Mouse (Mus musculus) midbrain, embryonic 14.5 days (tissue): ENCODE measurements around the gene Zbp1. TPM values are rescaled to one million over a fixed set of nuclear protein-coding genes. Genes with fewer than 3 reads are reported as not detected.

Experiments
- ATAC-seq: fragments of 200-750 bp; cut with Nextera tagmentation; 2 replicates; pipeline ENCODE4 v1.8.0; 2017; ENCODE audit warnings: moderate number of reproducible peaks, moderate library complexity; ENCODE audit not compliant: low FRiP score, low TSS enrichment
- DNase-seq: peaks from one replicate; pipeline ENCODE4 v3.0.0-alpha.2; 2015
- H3K27ac ChIP-seq: fragments of 300-500 bp; sonication (generic); replicated peaks from 2 replicates; pipeline ENCODE4 v1.5.1; 2014; ENCODE audit warnings: mild to moderate bottlenecking, low read depth, low read length, moderate library complexity
- H3K27me3 ChIP-seq: fragments of 300-500 bp; sonication (generic); 2 replicates; pipeline ENCODE4 v1.6.1; 2014; ENCODE audit warnings: low read length, control low read depth, mixed read lengths; ENCODE audit not compliant: control insufficient read depth, insufficient read depth
- H3K36me3 ChIP-seq: fragments of 300-500 bp; sonication (generic); 2 replicates; pipeline ENCODE4 v1.6.1; 2014; ENCODE audit warnings: low read length, control low read depth; ENCODE audit not compliant: control insufficient read depth, insufficient read depth
- H3K4me1 ChIP-seq: fragments of 300-500 bp; sonication (generic); 2 replicates; pipeline ENCODE4 v1.6.1; 2014; ENCODE audit warnings: mild to moderate bottlenecking, antibody characterized with exemption, low read length, control low read depth; ENCODE audit not compliant: control insufficient read depth, insufficient read depth
- H3K4me2 ChIP-seq: fragments of 300-500 bp; sonication (generic); 2 replicates; pipeline ENCODE4 v1.6.1; 2014; ENCODE audit warnings: mild to moderate bottlenecking, low read length, moderate library complexity
- H3K4me3 ChIP-seq: fragments of 300-500 bp; sonication (generic); replicated peaks from 2 replicates; pipeline ENCODE4 v1.5.1; 2014; ENCODE audit warnings: low read depth, low read length
- H3K9ac ChIP-seq: fragments of 300-500 bp; sonication (generic); replicated peaks from 2 replicates; pipeline ENCODE4 v1.6.1; 2014; ENCODE audit warnings: mild to moderate bottlenecking, low read length, moderate library complexity
- H3K9me3 ChIP-seq: fragments of 300-500 bp; sonication (generic); 2 replicates; pipeline ENCODE4 v1.6.1; 2016; ENCODE audit warnings: low read length, control low read depth, mixed read lengths; ENCODE audit not compliant: control insufficient read depth
- WGBS: fragments of 180-500 bp; shearing (Covaris S2); extraction: QIAGEN DNeasy Blood & Tissue Kit; methylation state at CpG from one replicate; pipeline ENCODE4 v1.1.7; 2014; 5-methylcytosine and 5-hydroxymethylcytosine counted together
- polyA plus RNA-seq: library from polyadenylated mRNA; unstranded; fragments of >200 nt; fragmentation: Nextera tagmentation; extraction: Ambion mirVana; gene quantifications from 2 replicates; pipeline ENCODE4 v1.2.1, GENCODE M21; 2014

Gene Zbp1
- polyA plus RNA-seq, 1 experiment from 2014 or later = 1.7 TPM

GRCm38 (mm10) chr2:173165357-173165756 lies 53.4 kb downstream of the Zbp1 start:
- no peak for ATAC-seq

GRCm38 (mm10) chr2:173164946-173165345 lies 53.8 kb downstream of the Zbp1 start:
- no peaks in the 10 kb centered on the region for H3K9me3 ChIP-seq

More at GRCm38 (mm10) chr2:173165357-173165756, 53.4 kb downstream of the Zbp1 start:
- Histone ChIP-seq H3K4me3 (no peak overlapping the region), H3K9me3 (no peaks in the 10 kb centered on the region), H3K4me1 (no peaks in the 10 kb centered on the region), H3K36me3 (no peaks in the 10 kb centered on the region), H3K27ac (no peak overlapping the region), H3K4me2 (no peak overlapping the region), H3K9ac (no peak overlapping the region), H3K27me3 (no peaks in the 10 kb centered on the region)
- 84% methylated on average over 10 of the region's 10 CpGs for whole genome bisulfite sequencing
- no peak for DNase-seq

GRCm38 (mm10) chr2:173164358-173164757 lies 54.4 kb downstream of the Zbp1 start:
- H3K36me3 ChIP-seq = no peaks in the 10 kb centered on the region
- H3K27me3 ChIP-seq = no peaks in the 10 kb centered on the region
- 53% methylated on average over 2 of the region's 2 CpGs for WGBS
- H3K4me2 ChIP-seq = no peak overlapping the region
- H3K4me3 ChIP-seq = no peak overlapping the region
- DNase-seq = peak; percentile 58
- no peaks in the 10 kb centered on the region for H3K4me1 ChIP-seq
- no peaks in the 10 kb centered on the region for H3K9me3 ChIP-seq
- H3K9ac ChIP-seq = no peak overlapping the region
- no peak for ATAC-seq
- H3K27ac ChIP-seq = no peak overlapping the region

More at GRCm38 (mm10) chr2:173164946-173165345, 53.8 kb downstream of the Zbp1 start:
- Histone ChIP-seq H3K36me3 (no peaks in the 10 kb centered on the region), H3K4me2 (no peak overlapping the region), H3K27me3 (no peaks in the 10 kb centered on the region), H3K4me3 (no peak overlapping the region), H3K4me1 (no peaks in the 10 kb centered on the region), H3K27ac (no peak overlapping the region), H3K9ac (no peak overlapping the region)
- no peak for ATAC-seq
- DNase-seq = no peak
- WGBS = 86% methylated on average over 10 of the region's 10 CpGs

GRCm38 (mm10) chr2:173163380-173163779 lies 55.3 kb downstream of the Zbp1 start:
- no peak overlapping the region for H3K4me2 ChIP-seq
- no peak overlapping the region for H3K27ac ChIP-seq
- no peaks in the 10 kb centered on the region for H3K4me1 ChIP-seq
- no peak overlapping the region for H3K4me3 ChIP-seq
- ATAC-seq (no peak), DNase-seq (no peak)
- H3K27me3 ChIP-seq = no peaks in the 10 kb centered on the region
- no peaks in the 10 kb centered on the region for H3K36me3 ChIP-seq
- no peaks in the 10 kb centered on the region for H3K9me3 ChIP-seq
- no peak overlapping the region for H3K9ac ChIP-seq
- WGBS = 84% methylated on average over 8 of the region's 8 CpGs

- 56% methylated on average over 24 of the region's 24 CpGs for WGBS
- Histone ChIP-seq H3K27ac (no peak overlapping the region), H3K9ac (no peak overlapping the region), H3K4me2 (0 out of 2 replicates have a peak overlapping the region, but pooled peaks have one; percentile 16), H3K9me3 (no peaks in the 10 kb centered on the region), H3K4me3 (no peak overlapping the region), H3K36me3 (no peaks in the 10 kb centered on the region), H3K4me1 (no peaks in the 10 kb centered on the region), H3K27me3 (no peaks in the 10 kb centered on the region)
- ATAC-seq (no peak), DNase-seq (peak; percentile 85)
Measured at GRCm38 (mm10) chr2:173159354-173160311, 59.1 kb downstream of the Zbp1 start.

GRCm38 (mm10) chr2:173158390-173159055 lies 60.2 kb downstream of the Zbp1 start:
- Histone ChIP-seq H3K4me1 (no peaks in the 10 kb centered on the region), H3K4me2 (no peak overlapping the region), H3K4me3 (no peak overlapping the region), H3K27ac (no peak overlapping the region), H3K27me3 (no peaks in the 10 kb centered on the region), H3K36me3 (no peaks in the 10 kb centered on the region), H3K9ac (no peak overlapping the region), H3K9me3 (no peaks in the 10 kb centered on the region)
- DNase-seq = no peak
- ATAC-seq = no peak
- 91% methylated on average over 19 of the region's 19 CpGs for WGBS

- Histone ChIP-seq H3K4me2 (no peak overlapping the region), H3K4me3 (no peak overlapping the region), H3K9ac (no peak overlapping the region), H3K9me3 (no peaks in the 10 kb centered on the region), H3K4me1 (no peaks in the 10 kb centered on the region), H3K27me3 (no peaks in the 10 kb centered on the region), H3K36me3 (no peaks in the 10 kb centered on the region), H3K27ac (no peak overlapping the region)
- DNase-seq = no peak
- WGBS = 100% methylated on average over 4 of the region's 4 CpGs
- ATAC-seq = no peak
Measured at GRCm38 (mm10) chr2:173157871-173158270, 60.9 kb downstream of the Zbp1 start.

- WGBS = 65% methylated on average over 4 of the region's 4 CpGs
- Histone ChIP-seq H3K36me3 (no peaks in the 10 kb centered on the region), H3K27ac (no peak overlapping the region), H3K9ac (no peak overlapping the region), H3K4me2 (no peak overlapping the region), H3K9me3 (no peaks in the 10 kb centered on the region), H3K4me1 (no peaks in the 10 kb centered on the region), H3K4me3 (no peak overlapping the region), H3K27me3 (no peaks in the 10 kb centered on the region)
- ATAC-seq (no peak), DNase-seq (no peak)
Measured at GRCm38 (mm10) chr2:173157376-173157775, 61.3 kb downstream of the Zbp1 start.
